Mouse (Mus musculus) ES-Bruce4 (cell line): ENCODE results near the gene Rev1. TPM values are rescaled to one million over a fixed set of nuclear protein-coding genes. Genes with fewer than 3 reads are reported as not detected.

ENCODE experiments used
- H3K27ac ChIP-seq: 2 replicates; pipeline ENCODE4 v1.5.1; 2012; ENCODE audit warnings: low read length, inconsistent platforms; ENCODE audit not compliant: insufficient read depth
- H3K27me3 ChIP-seq: 2 replicates; pipeline ENCODE4 v1.6.1; 2012; ENCODE audit warnings: mild to moderate bottlenecking, low read length, inconsistent platforms; ENCODE audit not compliant: control insufficient read depth, poor library complexity, insufficient read depth, severe bottlenecking
- H3K36me3 ChIP-seq: 2 replicates; pipeline ENCODE4 v1.6.1; 2012; ENCODE audit warnings: inconsistent platforms, mild to moderate bottlenecking, low read length, moderate library complexity; ENCODE audit not compliant: control insufficient read depth, poor library complexity, insufficient read depth, severe bottlenecking
- H3K4me1 ChIP-seq: one replicate; pipeline ENCODE4 v1.8.1; 2011; ENCODE audit warnings: low read length; ENCODE audit not compliant: control insufficient read depth, insufficient read depth
- H3K4me3 ChIP-seq: 2 replicates; pipeline ENCODE4 v1.5.1; 2011; ENCODE audit warnings: low read depth, mild to moderate bottlenecking, low read length
- H3K9ac ChIP-seq: 2 replicates; pipeline ENCODE4 v1.6.1; 2012; ENCODE audit warnings: low read depth, mild to moderate bottlenecking, inconsistent platforms; ENCODE audit not compliant: poor library complexity, severe bottlenecking
- H3K9me3 ChIP-seq: replicated peaks from 2 replicates; pipeline ENCODE4 v1.6.1; 2012; ENCODE audit warnings: mild to moderate bottlenecking, low read length, inconsistent platforms; ENCODE audit not compliant: control insufficient read depth, poor library complexity, insufficient read depth, severe bottlenecking
- CTCF ChIP-seq: IDR thresholded peaks from one replicate; pipeline ENCODE4 v1.8.1; 2011; ENCODE audit warnings: low read depth, low read length
- EP300 ChIP-seq: IDR thresholded peaks from 2 replicates; pipeline ENCODE4 v1.6.1; 2011; ENCODE audit warnings: low read depth, low read length; ENCODE audit not compliant: insufficient read depth
- POLR2A ChIP-seq: IDR thresholded peaks from one replicate; pipeline ENCODE4 v1.8.1; 2011; ENCODE audit warnings: low read length; ENCODE audit not compliant: insufficient read depth
- polyA plus RNA-seq: library from polyadenylated mRNA; stranded (reverse); fragments of >200 nt; gene quantifications from 2 replicates; pipeline ENCODE4 v1.2.4, GENCODE M21; 2011; ENCODE audit warnings: low read depth; ENCODE audit not compliant: missing spikeins, insufficient read depth, insufficient read length

Rev1 gene
- 113 and 122 TPM in 2 replicates for polyA plus RNA-seq

GRCm38 (mm10) chr1:38129501-38130267 lies at the start of gene Rev1:
Gene Rev1 (minus strand): TSS chr1:38129801.
- Histone ChIP-seq H3K27me3 (no peaks in the 10 kb centered on the region), H3K9me3 (no peaks in the 10 kb centered on the region), H3K9ac (peak within 1 kb of the TSS; percentile 99), H3K4me3 (peak within 1 kb of the TSS; percentile 99), H3K36me3 (peaks cover 11% of the 10 kb centered on the region), H3K27ac (peak within 1 kb of the TSS; percentile 83), H3K4me1 (no peaks in the 10 kb centered on the region)
- peak; percentile 81 for TF ChIP-seq CTCF
- TF ChIP-seq EP300: no peak
- no peak for TF ChIP-seq POLR2A

GRCm38 (mm10) chr1:38178929-38179328 lies 49.3 kb upstream of the Rev1 start:
- Histone ChIP-seq H3K9me3 (no peaks in the 10 kb centered on the region), H3K27ac (no peak overlapping the region), H3K36me3 (no peaks in the 10 kb centered on the region), H3K27me3 (no peaks in the 10 kb centered on the region), H3K4me3 (no peak overlapping the region), H3K4me1 (no peaks in the 10 kb centered on the region), H3K9ac (no peak overlapping the region)
- TF ChIP-seq CTCF: no peak
- no peak for TF ChIP-seq POLR2A
- no peak for TF ChIP-seq EP300

- Histone ChIP-seq H3K27ac (no peak overlapping the region), H3K27me3 (no peaks in the 10 kb centered on the region), H3K4me3 (no peak overlapping the region), H3K36me3 (no peaks in the 10 kb centered on the region), H3K4me1 (no peaks in the 10 kb centered on the region), H3K9me3 (no peaks in the 10 kb centered on the region), H3K9ac (no peak overlapping the region)
- TF ChIP-seq POLR2A: no peak
- TF ChIP-seq CTCF: no peak
- no peak for TF ChIP-seq EP300
Measured at GRCm38 (mm10) chr1:38176077-38176476, 46.5 kb upstream of the Rev1 start.

GRCm38 (mm10) chr1:38171874-38172273 lies 42.3 kb upstream of the Rev1 start:
- H3K9ac ChIP-seq: no peak overlapping the region
- no peak overlapping the region for H3K27ac ChIP-seq
- H3K36me3 ChIP-seq: no peaks in the 10 kb centered on the region
- TF ChIP-seq CTCF (no peak), EP300 (no peak), POLR2A (no peak)
- no peaks in the 10 kb centered on the region for H3K4me1 ChIP-seq
- no peaks in the 10 kb centered on the region; the same call in 1 of the 2 replicates for H3K27me3 ChIP-seq
- no peak overlapping the region for H3K4me3 ChIP-seq
- H3K9me3 ChIP-seq: no peaks in the 10 kb centered on the region

GRCm38 (mm10) chr1:38165696-38166095 lies 36.1 kb upstream of the Rev1 start:
- Histone ChIP-seq H3K9ac (no peak overlapping the region), H3K36me3 (no peaks in the 10 kb centered on the region), H3K4me3 (no peak overlapping the region), H3K27me3 (peaks cover 2% of the 10 kb centered on the region; the same call in 1 of the 2 replicates), H3K27ac (no peak overlapping the region), H3K4me1 (no peaks in the 10 kb centered on the region), H3K9me3 (no peaks in the 10 kb centered on the region)
- TF ChIP-seq EP300 (no peak), POLR2A (no peak), CTCF (no peak)

GRCm38 (mm10) chr1:38150086-38150485 lies 20.5 kb upstream of the Rev1 start:
- Histone ChIP-seq H3K36me3 (no peaks in the 10 kb centered on the region), H3K27ac (no peak overlapping the region), H3K4me1 (no peaks in the 10 kb centered on the region), H3K9me3 (no peaks in the 10 kb centered on the region), H3K27me3 (no peaks in the 10 kb centered on the region), H3K4me3 (no peak overlapping the region), H3K9ac (no peak overlapping the region)
- TF ChIP-seq EP300: no peak
- no peak for TF ChIP-seq CTCF
- no peak for TF ChIP-seq POLR2A
